Mouse (Mus musculus) brain, embryonic 14.5 days (tissue): ENCODE data around the gene Gstt3.

Experiments
- CTCF ChIP-seq: fragments of 200-500 bp; IDR thresholded peaks from 2 replicates; pipeline ENCODE4 v1.5.1; 2012; ENCODE audit warnings: inconsistent platforms, mild to moderate bottlenecking, moderate library complexity, borderline replicate concordance; ENCODE audit not compliant: insufficient read depth, insufficient read length; ENCODE audit errors: extremely low read depth
- POLR2A ChIP-seq: fragments of 200-500 bp; IDR thresholded peaks from 2 replicates; pipeline ENCODE4 v1.6.1; 2012; ENCODE audit warnings: mild to moderate bottlenecking, inconsistent platforms, borderline replicate concordance; ENCODE audit not compliant: poor library complexity, insufficient read depth, insufficient read length, severe bottlenecking; ENCODE audit errors: extremely low read depth

- TF ChIP-seq CTCF (peak; percentile 91; the same call in 1 of the 2 replicates), POLR2A (no peak)
Measured at GRCm38 (mm10) chr10:75744017-75744416, 37.2 kb downstream of the Gstt3 start.
